Mouse (Mus musculus) neural tube, embryonic 12.5 days (tissue): Measurements from ENCODE around the gene Vmn2r100. TPM values are rescaled to one million over a fixed set of nuclear protein-coding genes. Genes with fewer than 3 reads are reported as not detected.

Experiments
- ATAC-seq: fragments of 200-750 bp; cut with Nextera tagmentation; 2 replicates; pipeline ENCODE4 v1.8.0; 2017; ENCODE audit warnings: low read depth, mild to moderate bottlenecking, moderate TSS enrichment, moderate library complexity; ENCODE audit not compliant: low FRiP score
- H3K27ac ChIP-seq: fragments of 300-500 bp; sonication (generic); 2 replicates; pipeline ENCODE4 v1.5.1; 2016
- H3K27me3 ChIP-seq: fragments of 300-500 bp; sonication (generic); replicated peaks from 2 replicates; pipeline ENCODE4 v1.6.1; 2016; ENCODE audit warnings: mild to moderate bottlenecking
- H3K36me3 ChIP-seq: fragments of 300-500 bp; sonication (generic); 2 replicates; pipeline ENCODE4 v1.6.1; 2016; ENCODE audit warnings: mild to moderate bottlenecking
- H3K4me1 ChIP-seq: fragments of 300-500 bp; sonication (generic); 2 replicates; pipeline ENCODE4 v1.6.1; 2016
- H3K4me2 ChIP-seq: fragments of 300-500 bp; sonication (generic); replicated peaks from 2 replicates; pipeline ENCODE4 v1.6.1; 2016; ENCODE audit warnings: mild to moderate bottlenecking
- H3K4me3 ChIP-seq: fragments of 300-500 bp; sonication (generic); 2 replicates; pipeline ENCODE4 v1.5.1; 2016
- H3K9ac ChIP-seq: fragments of 300-500 bp; sonication (generic); 2 replicates; pipeline ENCODE4 v1.6.1; 2016; ENCODE audit warnings: mild to moderate bottlenecking
- H3K9me3 ChIP-seq: fragments of 300-500 bp; sonication (generic); 2 replicates; pipeline ENCODE4 v1.6.1; 2016; ENCODE audit warnings: mild to moderate bottlenecking
- polyA plus RNA-seq: library from polyadenylated mRNA; unstranded; fragments of >200 nt; fragmentation: Nextera tagmentation; extraction: Ambion mirVana; gene quantifications from 2 replicates; pipeline ENCODE4 v1.2.1, GENCODE M21; 2016

Gene Vmn2r100
- polyA plus RNA-seq, result not detected in 2 replicates

DNA sequence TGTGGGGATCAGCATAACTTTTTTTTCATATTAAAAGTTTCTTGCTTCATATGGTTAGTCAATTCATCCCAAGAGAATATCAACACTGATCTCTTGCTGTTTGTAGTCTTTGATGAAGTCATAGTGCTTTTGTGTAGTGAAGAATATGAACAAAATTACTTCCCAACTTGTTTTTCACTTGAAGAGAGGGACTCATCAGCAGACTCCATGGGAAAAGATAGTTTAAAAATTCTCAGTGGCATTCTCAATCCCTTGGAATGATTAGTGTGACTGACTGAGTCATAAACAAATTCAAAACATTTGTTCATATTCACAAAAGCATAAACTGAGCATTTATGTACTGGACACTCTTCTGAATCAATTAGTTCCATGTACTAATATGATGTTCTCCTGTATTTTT lies at the start of gene Vmn2r100:
TSS of gene Vmn2r100 (plus strand) at position 301 of the 400 bp plus-strand sequence.
- no peak for ATAC-seq
- no peaks in the 10 kb centered on the region for H3K36me3 ChIP-seq

DNA sequence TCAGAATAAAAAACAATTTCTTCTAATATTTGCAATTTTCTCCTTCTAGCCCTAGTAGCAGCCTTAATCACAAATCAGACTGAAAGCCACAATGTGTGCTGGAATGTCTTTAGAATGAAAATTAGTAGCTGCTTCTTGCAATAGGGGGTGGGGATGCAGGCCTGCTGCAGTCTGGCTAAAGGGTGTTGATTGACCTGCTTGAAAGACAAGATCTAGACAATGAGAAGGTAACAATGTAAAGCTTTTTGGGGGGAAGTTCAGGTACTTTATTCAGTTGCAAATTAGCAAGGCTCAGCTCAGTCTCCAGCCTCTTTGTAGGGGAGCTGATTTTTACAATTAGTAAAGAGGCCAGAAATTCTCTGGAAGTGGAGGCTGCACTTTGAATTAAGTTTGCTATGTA lies 21.7 kb upstream of the Vmn2r100 start:
- Histone ChIP-seq H3K36me3 (no peaks in the 10 kb centered on the region), H3K4me3 (no peak overlapping the region), H3K4me1 (no peaks in the 10 kb centered on the region), H3K9ac (no peak overlapping the region), H3K27me3 (no peaks in the 10 kb centered on the region), H3K4me2 (no peak overlapping the region), H3K27ac (no peak overlapping the region), H3K9me3 (0 out of 2 replicates have a peak, but pooled peaks cover 11% of the 10 kb centered on the region)
- no peak for ATAC-seq

More for the DNA sequence above, at the start of gene Vmn2r100:
- no peak within 1 kb of the TSS for H3K27ac ChIP-seq
- H3K9me3 ChIP-seq, result no peaks in the 10 kb centered on the region
- H3K4me3 ChIP-seq, result no peak within 1 kb of the TSS
- H3K4me2 ChIP-seq, result no peak within 1 kb of the TSS
- no peak within 1 kb of the TSS for H3K9ac ChIP-seq
- no peaks in the 10 kb centered on the region for H3K4me1 ChIP-seq
- no peaks in the 10 kb centered on the region for H3K27me3 ChIP-seq

DNA sequence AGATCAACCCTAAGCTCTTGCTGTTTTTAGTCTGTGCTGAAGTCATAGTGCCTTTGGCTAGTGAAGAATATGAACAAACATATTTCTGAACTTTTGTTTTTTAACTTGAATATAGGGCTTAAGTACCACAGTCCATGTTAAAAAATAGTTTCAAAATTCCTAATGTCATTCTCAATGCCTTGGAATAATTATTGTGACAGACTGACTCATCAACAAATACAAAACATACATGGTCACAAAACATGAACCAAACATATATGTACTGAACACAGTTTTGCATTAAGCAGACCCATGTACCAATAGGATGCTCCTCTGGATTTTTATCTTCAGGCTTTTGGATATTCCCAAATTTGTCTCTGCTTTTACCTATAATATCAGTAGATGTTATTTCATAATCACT lies 72.4 kb downstream of the Vmn2r100 start, which contains the start of gene Vmn2r101:
TSS of gene Vmn2r101 (plus strand) at position 301 of the 400 bp plus-strand sequence.
- Histone ChIP-seq H3K9me3 (0 out of 2 replicates have a peak, but pooled peaks cover 3% of the 10 kb centered on the region), H3K4me1 (no peaks in the 10 kb centered on the region), H3K4me2 (no peak within 1 kb of the TSS), H3K27me3 (no peaks in the 10 kb centered on the region), H3K36me3 (no peaks in the 10 kb centered on the region), H3K4me3 (no peak within 1 kb of the TSS), H3K9ac (no peak within 1 kb of the TSS), H3K27ac (no peak within 1 kb of the TSS)
- ATAC-seq, result no peak

Other genes with a start within 250 kb of the Vmn2r100 start
- not detected in 2 replicates for gene Vmn2r99, start 142.8 kb upstream of the Vmn2r100 start, polyA plus RNA-seq
- gene Vmn2r101, start 72.5 kb downstream of the Vmn2r100 start, polyA plus RNA-seq, result not detected in 2 replicates
- not detected in 2 replicates for gene Vmn2r102, start 155.6 kb downstream of the Vmn2r100 start, polyA plus RNA-seq